Mouse (Mus musculus) E14TG2a.4 (cell line): ENCODE results near the gene Gm7271.

Experiments
- CTCF ChIP-seq: conservative IDR thresholded peaks from 2 replicates; pipeline ENCODE4 v1.5.1; 2014; ENCODE audit warnings: low read length
- NANOG ChIP-seq: IDR thresholded peaks from 2 replicates; pipeline ENCODE4 v1.6.1; 2014; ENCODE audit warnings: borderline replicate concordance, low read length, mixed read lengths
- POU5F1 ChIP-seq: IDR thresholded peaks from 2 replicates; pipeline ENCODE4 v1.6.1; 2014; ENCODE audit warnings: low read length, borderline replicate concordance

GRCm38 (mm10) chr5:76495126-76495525, 11.3 kb downstream of the Gm7271 start:
- TF ChIP-seq CTCF: no peak
- no peak for TF ChIP-seq POU5F1
- TF ChIP-seq NANOG: no peak
